Mouse (Mus musculus) c-Kit-positive CD71-negative TER-119-negative erythroid progenitor cells, embryonic 14.5 days (primary cell): ENCODE data around the gene Plcg2.
A peak's percentile ranks its signal among the peaks of the same experiment; 100 is the strongest.

ENCODE experiments used
- DNase-seq: peaks from one replicate; pipeline ENCODE4 v3.0.0-alpha.2; 2013; ENCODE audit warnings: low read depth

The Plcg2 gene

GRCm38 (mm10) chr8:117548453-117548852, 50.4 kb downstream of the Plcg2 start:
- peak; percentile 50 for DNase-seq

DNA sequence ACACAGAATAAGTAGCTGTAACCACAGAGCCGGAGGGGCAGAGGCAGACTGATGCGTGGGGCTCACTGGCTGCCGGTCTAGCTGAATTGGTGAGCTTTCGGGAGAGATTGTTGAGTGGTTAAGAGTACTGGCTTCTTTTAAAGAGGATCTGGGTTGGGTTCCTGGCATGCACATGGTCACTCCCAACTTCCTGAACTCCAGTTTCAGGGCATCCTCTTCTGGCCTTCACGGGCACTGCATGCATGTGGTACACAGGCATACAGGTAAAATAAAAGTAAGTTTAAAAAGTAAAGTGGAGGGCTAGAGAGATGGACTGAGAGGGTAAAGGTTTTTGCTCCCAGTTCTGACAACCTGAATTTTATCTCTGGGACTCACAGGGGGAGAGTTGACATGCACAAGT, 52.4 kb downstream of the Plcg2 start:
- no peak for DNase-seq

GRCm38 (mm10) chr8:117561014-117561413, 62.9 kb downstream of the Plcg2 start:
- DNase-seq: no peak

GRCm38 (mm10) chr8:117561735-117562361, 63.8 kb downstream of the Plcg2 start:
- DNase-seq: no peak

GRCm38 (mm10) chr8:117562445-117563014, 64.4 kb downstream of the Plcg2 start:
- no peak for DNase-seq

DNA sequence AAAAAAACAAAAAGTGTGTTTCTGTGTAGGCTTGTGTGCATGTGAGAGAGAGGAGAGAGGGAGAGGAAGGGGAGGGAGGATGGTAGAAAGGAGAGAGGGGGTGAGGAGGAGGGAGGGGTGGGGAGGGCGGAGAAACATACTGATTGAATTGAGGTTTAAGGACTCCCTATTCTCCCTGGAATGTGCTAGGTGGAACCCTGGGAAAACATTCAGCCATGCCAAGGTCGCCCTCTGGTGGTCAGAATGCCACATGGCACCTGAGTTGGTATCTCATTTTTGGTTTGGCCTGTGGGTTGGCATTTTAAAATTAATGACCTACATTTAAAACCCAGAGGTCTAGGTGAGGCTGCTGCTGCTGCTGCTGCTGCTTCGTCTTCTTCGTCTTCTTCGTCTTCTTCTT, 71.3 kb downstream of the Plcg2 start:
- peak; percentile 33 for DNase-seq

DNA sequence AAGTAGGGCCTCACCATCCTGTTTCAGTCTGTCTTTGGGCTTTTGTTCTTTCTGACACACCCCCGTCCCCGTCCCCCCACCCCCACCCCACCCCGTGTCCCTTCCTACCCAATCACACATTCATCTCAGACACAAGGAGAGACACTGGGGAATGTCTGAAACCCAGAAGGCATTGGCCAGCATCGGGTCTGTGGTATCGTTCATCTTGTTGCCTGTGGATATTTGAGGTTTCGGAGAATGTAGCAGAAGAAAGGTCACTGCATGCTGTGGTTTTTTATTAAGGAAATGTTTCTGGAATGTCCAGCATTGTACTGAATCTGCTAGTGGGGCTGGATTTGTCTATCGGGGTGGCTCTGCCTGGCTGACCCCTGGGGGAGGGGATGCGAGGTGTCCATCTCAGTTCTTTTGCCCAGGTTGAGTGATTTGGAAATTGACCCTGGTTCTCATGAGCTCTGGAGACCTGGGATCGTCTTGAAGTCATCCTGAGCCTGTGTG, 78.2 kb downstream of the Plcg2 start:
- no peak for DNase-seq

DNA sequence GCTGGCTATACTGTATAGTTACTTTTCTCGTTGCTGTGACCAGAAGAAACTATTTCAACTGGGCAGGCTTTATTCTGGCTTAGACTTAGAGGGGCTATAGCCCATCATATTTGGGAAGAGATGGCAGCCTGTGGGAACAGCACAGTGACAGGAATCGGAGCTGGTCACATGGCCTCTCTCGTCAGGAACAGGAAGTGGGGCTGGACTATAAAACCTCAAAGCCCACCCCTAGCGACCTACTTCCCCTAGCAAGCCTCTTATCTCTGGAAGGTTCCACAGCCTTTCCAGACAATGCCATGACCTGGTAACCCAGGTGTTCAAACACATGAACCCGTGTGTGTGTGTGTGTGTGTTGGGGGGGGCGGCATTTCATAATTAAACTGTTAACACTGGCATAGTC, 79.0 kb downstream of the Plcg2 start:
- DNase-seq: no peak

DNA sequence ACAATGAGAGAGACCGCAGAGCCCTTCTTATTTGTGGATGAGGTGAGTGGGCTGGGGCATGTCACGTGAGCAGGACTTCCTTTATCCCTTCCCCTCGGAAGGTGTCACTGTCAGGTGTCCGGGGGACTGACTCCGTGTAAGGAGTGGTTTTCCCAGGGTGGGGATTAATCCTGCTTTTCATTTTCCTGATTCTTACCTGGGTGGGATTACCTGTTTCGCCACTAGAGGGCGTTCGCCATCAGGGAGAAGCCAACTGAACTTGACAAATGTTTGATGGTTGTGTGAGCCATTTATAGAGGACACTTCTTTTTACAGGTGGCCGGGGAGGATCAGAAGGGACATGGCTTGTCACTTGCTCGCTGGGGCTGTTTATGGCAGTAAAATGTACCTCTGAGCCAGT, 79.8 kb downstream of the Plcg2 start:
- no peak for DNase-seq

DNA sequence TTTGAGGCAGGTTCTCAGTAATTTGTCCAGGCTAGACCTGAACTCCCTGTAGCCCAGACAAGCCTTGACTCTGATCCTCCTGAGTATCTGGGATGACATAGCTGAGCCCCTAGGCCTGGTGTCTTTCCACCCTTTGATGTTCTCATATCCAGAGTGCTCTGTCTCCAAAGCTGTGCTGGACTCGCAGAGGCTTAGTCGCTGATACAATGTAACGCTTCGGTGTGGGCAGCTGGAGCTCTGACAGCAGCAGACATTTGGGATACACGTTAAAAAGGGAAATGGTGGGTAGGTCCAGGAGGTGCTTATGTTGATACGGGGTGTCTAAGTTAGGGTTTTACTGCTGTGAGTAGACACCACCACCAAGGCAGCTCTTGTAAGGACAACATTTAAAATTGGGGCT, 80.8 kb downstream of the Plcg2 start:
- no peak for DNase-seq

- no peak for DNase-seq
Measured at GRCm38 (mm10) chr8:117593862-117594261, 95.8 kb downstream of the Plcg2 start.

DNA sequence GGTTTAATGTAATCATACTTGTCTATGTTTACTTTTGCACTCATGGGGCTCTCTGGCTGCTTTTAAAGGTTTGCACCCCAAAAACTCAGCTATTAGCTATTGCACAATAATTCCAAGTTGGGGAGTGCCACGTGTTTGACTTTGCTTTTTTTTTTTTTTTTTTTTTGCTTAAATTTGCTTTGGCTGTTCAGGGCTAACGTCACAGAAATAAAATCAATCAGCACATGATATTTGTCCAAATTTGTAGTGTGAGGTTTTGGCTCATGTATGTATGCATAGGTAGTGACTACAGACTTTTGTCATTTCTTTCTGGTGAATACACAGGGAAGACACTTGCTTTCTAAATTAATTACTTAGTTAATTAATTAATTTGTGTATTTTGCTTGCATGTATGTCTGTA, 96.9 kb downstream of the Plcg2 start:
- DNase-seq: no peak

DNA sequence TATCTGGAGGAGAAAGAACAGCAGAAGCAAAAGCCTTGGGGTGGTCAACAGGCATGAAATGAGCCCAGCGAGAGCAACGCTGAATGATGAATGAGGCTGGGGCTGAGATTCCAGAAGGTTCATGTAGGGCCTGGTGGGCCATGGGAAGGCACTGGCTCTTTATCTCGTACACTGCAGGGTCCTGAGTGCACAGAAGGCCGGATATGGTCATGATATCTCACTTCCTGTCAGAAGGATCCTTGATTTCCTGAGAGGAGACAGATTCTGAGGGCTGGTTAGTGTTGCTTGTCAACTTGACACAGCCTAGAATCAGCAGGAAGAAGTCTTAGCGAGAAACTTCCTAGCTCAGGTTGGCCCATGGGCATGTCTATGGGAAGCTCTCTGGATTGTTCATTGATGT, 98.7 kb downstream of the Plcg2 start:
- DNase-seq: no peak

- DNase-seq: no peak
Measured at GRCm38 (mm10) chr8:117600839-117601238, 102.7 kb downstream of the Plcg2 start.

- no peak for DNase-seq
Measured at GRCm38 (mm10) chr8:117604101-117604500, 106.0 kb downstream of the Plcg2 start.

GRCm38 (mm10) chr8:117604671-117605070, 106.6 kb downstream of the Plcg2 start:
- DNase-seq: no peak

DNA sequence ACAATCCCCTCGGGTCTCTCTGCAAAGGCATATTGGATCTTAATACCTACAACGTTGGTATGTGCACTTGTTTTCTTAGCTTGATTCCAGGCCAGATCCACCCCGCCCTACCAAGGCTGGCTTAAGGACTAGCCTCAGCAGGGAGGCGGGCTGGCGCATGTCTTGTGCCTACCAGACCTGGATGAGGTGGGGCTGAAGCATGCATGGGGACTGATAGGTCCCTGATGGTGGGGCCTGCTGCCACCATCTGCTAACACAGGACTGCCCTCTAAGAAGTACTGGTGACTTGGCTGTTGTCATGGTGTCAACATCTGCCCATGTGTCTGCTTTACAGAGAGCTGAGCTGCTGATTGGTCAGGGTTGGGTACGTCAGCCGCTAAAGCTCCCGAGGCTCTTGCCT, 107.1 kb downstream of the Plcg2 start:
- no peak for DNase-seq

DNA sequence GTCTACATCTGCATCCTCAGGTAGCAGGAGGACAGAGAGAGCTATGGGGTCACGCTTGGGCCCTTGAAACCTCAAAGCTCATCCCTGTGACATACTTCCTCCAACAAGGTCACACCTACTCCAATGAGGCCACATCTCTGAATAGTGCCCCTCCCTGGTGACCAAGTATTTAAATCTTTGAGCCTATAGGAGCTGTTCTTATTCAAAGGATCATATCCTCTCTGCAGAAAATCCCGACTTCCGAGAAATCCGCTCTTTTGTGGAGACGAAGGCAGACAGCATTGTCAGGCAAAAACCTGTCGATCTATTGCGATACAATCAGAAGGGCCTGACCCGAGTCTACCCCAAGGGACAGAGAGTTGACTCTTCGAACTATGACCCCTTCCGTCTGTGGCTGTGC, 112.4 kb downstream of the Plcg2 start:
- DNase-seq: no peak

DNA sequence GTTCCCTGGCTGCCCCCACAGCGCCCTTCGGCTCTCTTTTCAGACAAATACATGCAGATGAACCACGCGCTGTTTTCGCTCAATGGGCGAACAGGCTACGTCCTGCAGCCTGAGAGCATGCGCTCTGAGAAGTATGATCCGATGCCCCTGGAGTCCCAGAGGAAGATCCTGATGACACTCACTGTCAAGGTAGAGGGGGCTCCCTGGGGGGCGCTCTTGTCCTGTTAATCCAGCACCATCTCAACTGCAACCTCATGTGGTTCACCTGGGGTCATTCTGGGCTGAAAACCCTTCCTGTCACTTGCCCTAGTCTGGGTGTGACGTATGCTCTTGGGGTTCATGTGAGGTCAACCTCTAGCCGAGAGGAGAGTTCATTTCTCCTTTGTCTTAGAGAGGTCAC, 114.8 kb downstream of the Plcg2 start:
- DNase-seq: no peak

GRCm38 (mm10) chr8:117626040-117626838, 128.1 kb downstream of the Plcg2 start:
- peak; percentile 52 for DNase-seq

DNA sequence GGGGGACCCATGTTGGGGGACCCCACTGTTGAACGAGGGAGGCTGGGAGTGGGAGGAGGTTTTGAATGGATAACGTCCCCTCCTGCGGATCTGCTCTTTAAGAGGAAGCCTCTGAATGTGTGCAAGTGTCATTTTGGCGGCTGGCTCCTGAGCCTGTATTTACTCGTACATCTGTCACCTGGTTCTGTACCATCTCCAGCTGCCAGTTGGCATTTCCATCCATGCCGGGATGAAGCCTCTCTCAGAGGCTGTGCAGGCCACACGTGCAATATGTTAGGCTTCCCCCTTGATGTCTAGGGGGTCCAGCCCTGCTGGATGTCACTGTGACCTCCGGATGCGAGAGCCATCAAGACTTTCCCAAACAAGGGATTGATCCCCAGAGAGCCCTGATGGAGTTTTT, 129.0 kb downstream of the Plcg2 start:
- DNase-seq: no peak

- no peak for DNase-seq
Measured at GRCm38 (mm10) chr8:117632532-117632931, 134.4 kb downstream of the Plcg2 start.

DNA sequence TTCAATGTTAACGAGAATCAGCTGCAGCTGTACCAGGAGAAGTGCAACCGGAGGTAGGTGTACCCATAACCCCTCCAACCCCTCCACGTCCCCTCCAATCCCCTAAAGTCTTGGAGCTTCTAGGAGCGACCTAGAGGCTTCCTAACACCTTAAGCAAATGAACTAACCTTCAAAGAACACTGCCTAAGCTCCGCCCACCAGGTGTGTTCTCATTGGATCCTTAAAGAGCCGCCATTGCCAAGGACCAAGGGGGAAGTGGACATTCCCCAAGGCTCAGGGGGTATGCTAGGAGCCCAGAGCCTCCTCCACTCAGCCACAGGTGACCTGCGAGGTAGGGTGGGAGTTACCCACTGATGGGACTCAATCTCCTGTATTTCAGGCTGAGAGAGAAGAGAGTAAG, 136.3 kb downstream of the Plcg2 start:
- DNase-seq: no peak
